Mouse (Mus musculus): ENCODE results near the gene Cotl1.

Gene Cotl1

GRCm38 (mm10) chr8:119838100-119838982 is 2.0 kb downstream of the Cotl1 start:
- no peak for DNase-seq

DNA sequence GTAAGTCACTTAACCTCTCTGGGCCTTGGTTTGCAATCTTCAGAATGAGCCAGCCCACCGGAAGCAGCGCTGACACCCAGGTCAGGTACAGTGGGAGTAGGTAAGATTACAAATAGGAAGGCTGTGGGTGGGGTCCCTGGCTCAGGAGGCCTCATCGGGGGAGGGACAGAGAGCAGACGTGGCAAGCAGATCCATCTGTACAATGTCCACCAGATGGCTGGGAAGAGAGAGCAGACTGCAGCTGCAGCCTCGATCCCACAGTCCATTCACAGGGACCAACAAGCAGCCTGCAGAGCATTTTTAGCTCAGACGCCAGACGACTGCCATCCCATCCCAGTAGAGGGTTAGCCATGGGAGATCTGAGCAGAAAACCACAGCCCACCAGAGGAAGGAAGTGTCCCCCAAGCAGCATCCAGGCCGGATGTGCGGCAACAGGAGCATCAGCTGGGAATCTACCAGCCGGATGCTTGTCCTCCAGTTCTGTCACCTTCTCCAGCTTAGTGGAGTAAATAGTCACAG is 2.7 kb downstream of the Cotl1 start:
- no peak for DNase-seq

GRCm38 (mm10) chr8:119836831-119837230 is 3.5 kb downstream of the Cotl1 start:
- DNase-seq: no peak

DNA sequence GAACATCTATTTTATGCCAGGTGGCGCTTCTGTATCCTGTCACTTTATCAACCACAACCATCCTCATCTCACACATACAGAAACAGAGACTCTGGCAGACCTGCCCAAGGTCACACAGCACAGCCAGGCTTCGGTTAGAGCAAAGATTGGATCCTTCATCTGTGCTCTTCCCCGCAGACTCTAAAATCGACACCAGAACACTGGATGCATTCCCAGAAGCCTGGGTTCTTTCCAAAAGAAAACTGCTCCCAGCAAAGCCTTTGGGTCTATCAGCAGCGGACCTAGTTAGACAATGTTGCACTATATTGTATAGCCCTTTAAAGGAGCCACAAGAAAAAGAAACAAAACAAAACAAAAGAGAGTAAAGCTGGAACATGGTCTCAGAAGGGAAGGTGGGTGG is 5.1 kb downstream of the Cotl1 start:
- no peak for DNase-seq

GRCm38 (mm10) chr8:119834676-119835075 is 5.7 kb downstream of the Cotl1 start:
- DNase-seq: no peak

- DNase-seq: no peak
Observed at GRCm38 (mm10) chr8:119832931-119833330, 7.4 kb downstream of the Cotl1 start.

GRCm38 (mm10) chr8:119832101-119832617 is 8.2 kb downstream of the Cotl1 start:
- DNase-seq: peak in 1 of 2 experiments; percentile 26

DNA sequence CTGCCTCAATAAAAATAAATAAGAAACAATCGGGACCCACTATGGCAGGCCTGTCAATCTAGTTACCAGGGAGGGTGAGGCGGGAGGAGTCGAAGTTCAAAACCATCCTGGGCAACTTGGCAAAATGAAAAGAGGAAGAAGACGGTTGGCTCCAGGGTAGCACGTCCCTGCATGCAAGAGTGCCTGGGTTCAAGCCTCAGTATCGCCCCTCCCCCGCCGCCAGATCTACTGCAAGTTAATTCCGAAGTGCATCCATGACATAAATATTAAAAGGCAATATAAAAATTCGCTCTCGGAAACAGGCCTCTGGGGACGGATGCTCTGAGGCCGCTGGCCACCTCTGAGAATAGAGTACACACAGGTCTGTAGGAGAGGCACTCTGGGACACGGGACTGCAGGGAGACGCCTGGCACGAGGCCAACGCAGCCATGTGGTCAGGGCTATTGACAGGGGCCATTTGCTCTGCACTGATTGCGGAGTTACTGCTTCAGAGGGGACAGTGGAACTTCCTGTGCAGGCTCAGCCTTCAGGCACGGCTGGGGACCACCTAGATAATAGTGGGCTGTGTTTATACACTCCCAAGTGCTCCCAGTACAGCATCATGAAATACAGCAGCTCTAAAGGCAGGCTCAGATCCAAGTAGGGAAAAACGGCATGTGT is 8.9 kb downstream of the Cotl1 start:
- DNase-seq: peak; percentile 80 to 85

DNA sequence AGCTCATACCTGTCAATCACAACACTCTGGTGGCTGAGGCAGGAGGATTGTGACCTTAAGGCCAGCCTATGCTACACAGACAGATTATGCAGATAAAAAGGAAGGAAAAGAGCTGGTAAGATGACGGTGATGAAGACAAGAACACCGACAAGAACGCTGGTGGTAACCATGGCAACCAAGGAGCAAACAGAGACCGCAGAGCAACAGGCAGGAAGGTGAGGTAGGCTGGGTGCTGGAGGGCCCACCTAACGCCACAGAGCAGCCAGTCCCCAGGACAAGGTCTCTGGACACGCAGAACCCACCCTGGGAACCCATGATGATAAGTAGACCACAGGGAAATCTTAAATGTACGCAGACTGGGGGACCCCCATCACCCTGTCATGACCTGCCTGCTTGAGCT is 9.8 kb downstream of the Cotl1 start:
- no peak for DNase-seq

DNA sequence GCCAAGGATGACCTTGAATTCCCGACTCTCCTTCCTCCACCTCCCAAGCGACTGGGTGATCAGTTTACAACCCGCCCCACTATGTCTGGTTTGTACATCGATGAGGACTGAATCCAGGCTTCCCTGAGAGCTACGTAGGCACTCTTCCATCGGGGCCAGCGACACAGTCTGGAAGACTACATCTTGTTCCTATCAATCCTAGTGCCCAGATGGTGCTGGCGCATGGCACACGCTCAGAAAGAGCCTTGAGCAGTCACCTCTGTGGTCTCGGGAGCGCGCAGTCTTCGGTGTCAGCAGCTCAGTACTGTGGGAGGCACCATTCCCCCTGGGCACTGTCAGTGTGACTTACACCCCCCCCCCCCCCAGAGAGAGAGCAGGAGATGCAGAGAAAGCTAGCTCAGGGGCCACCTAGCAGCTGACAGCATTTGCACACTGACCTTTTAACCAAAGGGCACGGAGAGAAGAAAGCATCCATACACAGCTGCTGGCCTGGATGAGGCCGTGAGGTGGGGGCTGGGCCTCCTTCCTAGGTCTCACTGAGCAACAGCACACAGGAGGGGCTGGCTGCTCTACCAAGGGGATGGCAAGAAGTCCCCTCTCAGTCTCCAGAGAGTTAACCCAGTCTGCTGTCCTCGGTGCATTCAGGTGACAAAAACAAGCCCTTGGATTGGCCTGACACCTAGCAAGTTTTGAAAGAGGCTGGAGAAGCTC is 10.3 kb downstream of the Cotl1 start:
- DNase-seq: no peak

DNA sequence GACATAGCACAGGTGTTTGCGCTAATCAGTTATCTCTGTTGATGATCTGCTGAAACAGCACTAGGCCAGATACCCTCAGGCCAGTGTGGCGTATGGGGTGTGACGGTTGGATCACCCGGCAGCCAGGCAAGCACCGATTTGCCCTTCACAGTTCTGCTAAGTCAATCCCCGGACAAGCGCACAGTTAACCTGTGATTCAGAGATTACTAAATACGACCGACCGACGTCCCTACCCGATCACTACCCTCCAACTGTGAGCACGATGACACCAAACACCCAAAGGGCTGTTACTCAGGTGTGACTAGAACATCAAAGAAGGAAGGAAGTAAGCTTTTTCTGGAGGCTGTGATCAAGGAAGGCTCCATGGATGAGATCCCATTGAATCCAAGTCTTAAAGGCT is 10.9 kb downstream of the Cotl1 start:
- no peak for DNase-seq

GRCm38 (mm10) chr8:119829015-119829414 is 11.3 kb downstream of the Cotl1 start:
- DNase-seq: no peak

DNA sequence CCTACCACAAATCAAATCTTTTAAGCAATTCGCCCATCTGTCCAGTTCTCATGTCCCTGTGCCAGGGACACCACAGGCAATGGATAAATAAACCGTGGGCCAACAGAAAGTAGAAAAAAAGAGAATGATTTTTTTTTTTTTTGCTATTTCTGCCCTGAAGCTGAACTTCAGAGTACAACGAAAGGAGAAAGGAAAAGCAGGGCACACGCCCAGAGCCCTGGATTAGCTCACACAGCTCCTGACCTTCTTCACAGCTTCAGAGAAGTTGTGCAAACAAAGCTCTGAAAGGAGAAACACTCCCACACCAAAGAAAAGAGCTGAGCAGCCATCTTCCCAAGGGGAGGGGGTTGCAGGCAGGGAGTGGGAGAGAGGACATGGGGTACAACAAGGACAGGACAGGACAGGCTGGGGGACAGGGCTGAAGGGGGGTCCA is 12.6 kb downstream of the Cotl1 start:
- peak in 1 of 2 experiments; percentile 42 for DNase-seq

DNA sequence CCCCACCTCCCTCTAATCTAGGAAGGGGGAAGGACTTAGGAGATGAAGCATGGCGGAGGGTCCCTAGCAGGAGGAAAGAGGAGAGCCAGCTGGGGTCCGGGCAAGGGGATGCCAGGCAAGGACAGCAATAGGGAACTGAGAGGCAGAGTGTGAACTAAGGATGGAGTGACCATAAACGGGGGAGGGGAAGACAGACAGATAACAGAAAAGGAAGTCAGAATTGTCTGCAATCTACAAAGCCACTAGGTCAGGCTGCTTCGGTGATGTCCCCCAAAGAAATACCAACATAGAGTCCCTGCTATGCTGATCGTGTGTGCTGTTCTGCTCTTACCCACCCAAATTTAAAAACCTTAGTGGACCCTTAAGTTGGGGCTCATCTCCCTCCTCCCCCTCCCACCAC is 13.4 kb downstream of the Cotl1 start:
- DNase-seq: no peak

DNA sequence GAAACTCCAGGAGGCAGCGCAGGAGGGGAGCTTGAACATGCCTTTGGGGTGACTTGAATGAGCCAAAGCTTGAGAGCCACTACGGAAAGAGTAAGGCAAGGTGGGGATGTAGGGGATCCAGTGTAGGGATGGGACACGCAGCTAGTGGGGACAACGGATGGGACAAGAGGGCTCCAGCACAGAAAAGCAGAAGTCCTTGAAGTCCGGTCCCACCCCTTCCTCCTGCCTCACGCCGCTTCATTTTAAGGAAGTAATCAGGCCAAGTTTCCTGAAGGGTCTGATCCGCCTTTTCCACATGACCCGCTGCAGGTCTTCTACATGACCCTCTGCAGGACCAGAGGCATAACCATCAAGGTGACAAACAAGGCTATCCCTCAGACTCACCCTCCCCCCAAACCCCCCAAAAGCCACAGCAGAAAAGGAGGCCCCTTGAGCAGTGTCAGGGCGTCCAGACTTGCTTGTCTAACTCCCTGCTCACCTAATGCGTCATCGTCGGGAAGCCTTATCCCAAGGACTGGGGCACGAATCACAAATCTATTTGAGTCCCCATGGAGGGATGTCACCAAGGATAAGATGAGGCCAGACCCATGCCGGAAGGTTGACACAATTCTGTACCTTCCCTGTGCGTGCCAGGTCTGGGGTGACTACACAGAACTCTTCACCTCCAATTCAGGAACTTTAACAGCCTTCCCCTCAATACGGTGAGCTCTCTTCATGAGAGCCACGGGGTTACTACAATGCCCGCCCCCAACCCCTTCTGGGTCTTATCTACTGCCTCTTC is 14.2 kb downstream of the Cotl1 start:
- DNase-seq: peak in 1 of 2 experiments; percentile 50

GRCm38 (mm10) chr8:119824809-119825273 is 15.5 kb downstream of the Cotl1 start:
- peak in 1 of 2 experiments; percentile 33 for DNase-seq

DNA sequence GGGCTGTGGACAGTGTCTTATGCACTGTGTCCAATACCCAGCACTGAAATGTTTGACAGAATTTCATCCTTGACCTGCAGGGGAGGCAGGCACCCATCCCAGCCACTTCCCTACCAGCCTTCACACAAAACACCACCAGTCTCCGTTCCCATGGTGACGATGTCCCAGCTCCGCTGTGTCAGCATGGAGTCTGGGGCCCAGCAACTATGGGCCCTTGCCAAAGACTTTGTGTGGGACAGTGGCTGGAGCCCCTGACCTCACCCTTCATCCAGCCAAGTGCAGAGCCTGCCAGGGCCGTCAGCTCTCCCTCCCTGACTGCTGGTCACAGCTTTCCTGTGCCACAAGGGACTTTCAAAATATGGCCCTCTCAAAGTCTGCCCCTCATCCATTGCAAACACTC is 16.2 kb downstream of the Cotl1 start:
- DNase-seq: peak in 1 of 2 experiments; percentile 27

GRCm38 (mm10) chr8:119823278-119823677 is 17.1 kb downstream of the Cotl1 start:
- DNase-seq: no peak

DNA sequence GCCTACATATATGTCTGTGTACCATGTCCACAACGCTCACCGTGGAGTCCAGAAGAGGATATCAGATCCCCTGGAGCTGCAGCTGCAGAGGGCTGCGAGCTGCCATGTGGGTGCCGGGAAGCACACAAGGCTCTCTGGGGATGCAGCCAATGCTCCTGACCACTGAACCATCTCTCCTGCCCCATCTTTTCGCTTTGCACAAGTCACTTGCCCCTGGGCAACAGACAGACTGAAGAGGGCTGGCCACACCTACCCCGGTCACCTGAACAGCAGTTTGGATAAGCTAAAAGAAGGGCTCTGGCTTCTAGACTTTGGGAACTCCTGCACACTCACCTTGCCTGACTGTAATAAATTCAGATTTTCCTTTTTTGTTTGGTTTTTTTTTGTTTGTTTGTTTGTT is 18.7 kb downstream of the Cotl1 start:
- DNase-seq: no peak

DNA sequence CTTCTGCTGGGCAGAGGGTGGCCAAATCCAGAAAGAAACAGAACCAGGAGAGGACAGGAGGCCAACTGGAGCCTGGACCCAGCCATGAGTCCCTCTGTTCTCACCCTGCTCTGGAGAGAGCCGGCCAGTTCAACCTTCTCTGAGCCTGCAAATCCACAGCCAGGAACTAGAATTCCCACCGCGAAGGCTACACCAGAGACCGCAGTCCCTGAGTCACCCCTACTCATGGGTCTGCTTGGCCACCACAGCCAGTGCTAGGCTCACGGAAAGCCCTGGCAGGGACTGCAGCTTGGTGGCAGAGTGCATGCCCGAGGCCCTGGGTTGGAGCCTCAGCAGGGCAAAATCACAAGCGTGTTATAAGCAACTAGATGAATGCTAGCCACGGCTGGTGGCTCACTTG is 20.4 kb downstream of the Cotl1 start:
- DNase-seq: no peak

DNA sequence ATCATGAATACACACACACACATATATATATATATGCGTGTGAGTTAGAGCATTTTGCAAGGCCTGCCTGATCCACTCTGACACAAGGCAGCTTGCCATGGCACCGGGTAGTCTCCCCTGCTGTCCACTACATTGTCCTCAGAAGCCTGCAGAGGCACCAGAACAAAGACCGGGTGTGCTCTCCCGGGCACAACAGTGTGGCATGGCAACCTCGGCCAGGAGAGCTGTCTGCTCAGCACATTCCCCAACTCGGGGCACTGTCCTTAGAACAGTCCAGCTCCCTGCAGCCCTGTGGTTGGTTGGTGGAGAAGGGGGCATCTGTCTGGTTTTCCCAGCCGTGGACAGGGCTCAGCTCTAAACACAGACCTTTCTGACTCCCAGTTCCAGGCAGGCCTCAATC is 21.0 kb downstream of the Cotl1 start:
- DNase-seq: no peak

GRCm38 (mm10) chr8:119817446-119817845 is 22.9 kb downstream of the Cotl1 start:
- DNase-seq: no peak

Measured in lung, adult 18-20 months (tissue).